ENCODE assay signal across 1 mouse cellular context in the genomic region with DNA sequence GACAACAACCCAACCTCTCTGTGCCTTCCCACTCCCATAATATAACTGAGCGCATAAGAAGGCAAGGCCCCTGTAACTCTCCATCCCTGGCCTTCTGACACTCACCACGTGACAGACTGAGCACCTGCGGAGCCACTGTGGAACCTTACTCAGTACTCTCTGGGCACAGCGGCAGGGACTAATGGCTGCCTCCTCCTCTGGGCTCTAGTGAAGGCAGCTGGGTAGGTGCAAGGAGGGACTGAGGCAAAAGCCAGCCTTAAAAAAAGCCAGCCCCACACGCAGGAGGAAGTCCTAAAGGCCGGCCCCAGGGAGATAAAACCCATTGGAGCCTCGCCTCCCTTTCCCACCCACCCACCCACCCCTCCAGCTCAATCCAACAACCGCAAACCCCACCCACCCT.
TF ChIP-seq lines count a peak whose summit lies in the region.

No protein-coding gene starts in this region.

TF ChIP-seq in MEL, 35 proteins besides CTCF, POLR2A, EP300 and RAD21 (continued from another document):
- TF ChIP-seq TCF12 (IDR thresholded peaks at IDR 0.05; ENCODE audit: low read depth, low read length) = 0 out of 2 replicates have a peak, but pooled peaks have one; percentile 11
